8 mouse cellular contexts compared by ENCODE assay signal in the genomic region with DNA sequence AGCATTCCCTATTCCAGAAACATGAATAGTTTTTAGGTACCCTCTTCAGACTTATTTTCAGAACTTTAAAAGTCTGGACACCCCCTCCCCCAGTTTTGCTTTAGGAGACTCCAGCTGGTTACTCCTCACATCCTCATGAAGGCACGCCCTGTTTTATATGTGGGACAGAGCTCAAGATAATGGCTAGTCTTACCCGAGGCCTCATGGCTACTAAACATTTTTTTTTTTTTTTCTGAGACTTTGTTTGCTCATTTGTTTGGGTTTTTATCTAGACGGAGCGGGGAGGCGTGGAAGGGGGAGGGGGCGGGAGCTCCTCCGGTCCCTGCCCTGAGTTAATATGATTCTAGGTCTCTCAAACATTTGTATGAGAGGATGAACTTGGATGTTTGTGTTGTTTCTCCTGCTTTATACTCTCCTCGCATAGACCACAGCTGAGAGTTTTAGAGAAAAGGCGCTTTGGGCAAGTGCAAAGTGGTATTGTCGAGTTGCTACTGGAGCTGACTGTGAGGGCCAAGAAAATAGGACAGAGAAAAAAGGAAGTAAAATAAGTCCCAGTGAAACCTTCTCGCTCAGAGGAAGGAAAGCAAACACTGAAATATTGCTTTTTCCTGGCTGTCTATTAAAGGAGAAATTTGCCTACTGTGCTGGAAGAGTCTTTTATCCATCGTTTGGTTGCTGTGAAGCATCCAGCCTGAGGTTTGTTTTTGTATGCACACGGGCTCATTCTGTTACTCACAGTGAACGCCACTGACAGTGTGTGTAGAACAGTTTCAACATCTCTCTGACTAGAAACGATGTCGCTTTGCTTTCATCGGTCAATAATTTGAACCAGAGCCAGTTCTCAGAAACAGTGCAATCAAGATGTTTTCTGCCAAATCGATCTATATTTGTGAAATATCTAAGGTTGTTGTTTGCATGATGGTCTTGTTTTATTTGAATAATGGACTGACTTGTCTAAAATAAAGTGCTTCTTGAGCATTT. TPM values are rescaled to one million over a fixed set of nuclear protein-coding genes. Genes with fewer than 3 reads are reported as not detected.
DNase-seq lines count a peak whose midpoint lies in the region; ATAC-seq lines count a peak whose summit lies in the region.
"Had no signal": no experiment of that assay in that cellular context is flagged by ENCODE, and none has a peak within 500 bp of the region (broad histone marks: within the 10 kb centered on the region; RNA-seq: fewer than 3 reads in every experiment).

No protein-coding gene starts in this region.

- no peak overlapping the region for H3K27ac ChIP-seq in forebrain, embryonic 15.5 days (replicated peaks)
- H3K27ac ChIP-seq in hindbrain, embryonic 16.5 days (ENCODE audit: low read depth, low read length), result peak overlapping the region; percentile 61
- H3K27ac ChIP-seq in midbrain, embryonic 15.5 days, result no peak overlapping the region
- H3K27ac ChIP-seq: macrophage had no signal

- no peaks in the 10 kb centered on the region for H3K27me3 ChIP-seq in forebrain, embryonic 15.5 days
- no peaks in the 10 kb centered on the region for H3K27me3 ChIP-seq in hindbrain, embryonic 16.5 days (replicated peaks; ENCODE audit: control insufficient read depth, insufficient read depth, low read length)
- no peaks in the 10 kb centered on the region for H3K27me3 ChIP-seq in midbrain, embryonic 15.5 days (replicated peaks)

- H3K4me1 ChIP-seq in forebrain, embryonic 15.5 days, result peaks cover 9% of the 10 kb centered on the region
- no peaks in the 10 kb centered on the region for H3K4me1 ChIP-seq in hindbrain, embryonic 16.5 days (ENCODE audit: control insufficient read depth, insufficient read depth, low read depth, low read length)
- peaks cover 2% of the 10 kb centered on the region; the same call in 1 of the 2 replicates for H3K4me1 ChIP-seq in midbrain, embryonic 15.5 days

- H3K9ac ChIP-seq in forebrain, embryonic 15.5 days (replicated peaks), result no peak overlapping the region
- H3K9ac ChIP-seq in hindbrain, embryonic 16.5 days (ENCODE audit: low read depth, low read length), result no peak overlapping the region
- no peak overlapping the region for H3K9ac ChIP-seq in midbrain, embryonic 15.5 days

- no peaks in the 10 kb centered on the region for H3K9me3 ChIP-seq in forebrain, embryonic 15.5 days
- H3K9me3 ChIP-seq in hindbrain, embryonic 16.5 days (ENCODE audit: control insufficient read depth, low read length), result no peaks in the 10 kb centered on the region
- H3K9me3 ChIP-seq in midbrain, embryonic 15.5 days, result no peaks in the 10 kb centered on the region

- no peak overlapping the region for H3K4me3 ChIP-seq in forebrain, embryonic 15.5 days
- H3K4me3 ChIP-seq in hindbrain, embryonic 16.5 days (ENCODE audit: low read length), result no peak overlapping the region
- no peak overlapping the region for H3K4me3 ChIP-seq in midbrain, embryonic 15.5 days

- ATAC-seq in forebrain, embryonic 15.5 days (replicated peaks), result no peak; the same call in 1 of the 2 replicates
- ATAC-seq in hindbrain, embryonic 16.5 days, result peak; percentile 82
- ATAC-seq in midbrain, embryonic 15.5 days (replicated peaks), result no peak

- H3K36me3 ChIP-seq in forebrain, embryonic 15.5 days, result no peaks in the 10 kb centered on the region
- H3K36me3 ChIP-seq in hindbrain, embryonic 16.5 days (ENCODE audit: control insufficient read depth, insufficient read depth, low read length), result no peaks in the 10 kb centered on the region
- H3K36me3 ChIP-seq in midbrain, embryonic 15.5 days (replicated peaks), result no peaks in the 10 kb centered on the region

- 26% methylated on average over 18 of the region's 18 CpGs for WGBS in forebrain, embryonic 15.5 days
- 40% methylated on average over 18 of the region's 18 CpGs for WGBS in hindbrain, embryonic 16.5 days
- 43% methylated on average over 18 of the region's 18 CpGs for WGBS in midbrain, embryonic 15.5 days

- DNase-seq in layer of hippocampus, adult 11-12 months (ENCODE audit: low spot score), result peak; percentile 38
- no peak for DNase-seq in layer of hippocampus, postnatal 25 days (ENCODE audit: extremely low spot score in 1 of 2, low spot score in 1 of 2)
- no peak for DNase-seq in spleen, adult 18-20 months
- DNase-seq in gastrocnemius, postnatal 10 days, result no peak

- peak overlapping the region; percentile 30 for H3K4me2 ChIP-seq in forebrain, embryonic 15.5 days (replicated peaks)
- peak overlapping the region; percentile 42 for H3K4me2 ChIP-seq in hindbrain, embryonic 16.5 days (ENCODE audit: low read length)
- H3K4me2 ChIP-seq in midbrain, embryonic 15.5 days, result 0 out of 2 replicates have a peak overlapping the region, but pooled peaks have one; percentile 18

RNA-seq across cellular contexts. Expression of a gene that starts 29.5 kb away (rescaled TPM):
- total RNA-seq in layer of hippocampus, postnatal 25 days (2021), result 100 to 1,000 TPM; 130 to 134 TPM
- polyA plus RNA-seq in forebrain, embryonic 15.5 days (2015; fragmentation: Nextera tagmentation; extraction: Ambion mirVana), result 37.1 and 37.2 TPM in 2 replicates
- 33.4 and 35.3 TPM in 2 replicates for polyA plus RNA-seq in hindbrain, embryonic 16.5 days (2015; fragmentation: Nextera tagmentation; extraction: Ambion mirVana)
- 31.6 and 31.9 TPM in 2 replicates for polyA plus RNA-seq in midbrain, embryonic 15.5 days (2015; fragmentation: Nextera tagmentation; extraction: Ambion mirVana)
- total RNA-seq in gastrocnemius, postnatal 10 days (2021), result 10 to 100 TPM; 36.1 to 43.4 TPM
